Mouse (Mus musculus) heart, postnatal 0 days (tissue): ENCODE measurements around the gene Ush2a. TPM values are rescaled to one million over a fixed set of nuclear protein-coding genes. Genes with fewer than 3 reads are reported as not detected.

Source experiments
- ATAC-seq: fragments of 200-750 bp; cut with Nextera tagmentation; 2 replicates; pipeline ENCODE4 v1.8.0; 2017; ENCODE audit warnings: low read depth, moderate number of reproducible peaks, moderate library complexity; ENCODE audit not compliant: insufficient read depth
- DNase-seq: peaks from one replicate; pipeline ENCODE4 v3.0.0-alpha.2; 2016; ENCODE audit warnings: low spot score
- H3K27ac ChIP-seq: fragments of 300-500 bp; sonication (generic); 2 replicates; pipeline ENCODE4 v1.5.1; 2014; ENCODE audit warnings: low read depth, mild to moderate bottlenecking
- H3K27me3 ChIP-seq: fragments of 300-500 bp; sonication (generic); 2 replicates; pipeline ENCODE4 v1.6.1; 2014; ENCODE audit warnings: low read length, mixed read lengths; ENCODE audit not compliant: control insufficient read depth, insufficient read depth
- H3K36me3 ChIP-seq: fragments of 300-500 bp; sonication (generic); replicated peaks from 2 replicates; pipeline ENCODE4 v1.6.1; 2014; ENCODE audit warnings: low read length, mixed read lengths; ENCODE audit not compliant: control insufficient read depth, insufficient read depth
- H3K4me1 ChIP-seq: fragments of 300-500 bp; sonication (generic); 2 replicates; pipeline ENCODE4 v1.6.1; 2014; ENCODE audit warnings: antibody characterized with exemption; ENCODE audit not compliant: control insufficient read depth, insufficient read depth
- H3K4me2 ChIP-seq: fragments of 300-500 bp; sonication (generic); 2 replicates; pipeline ENCODE4 v1.6.1; 2014; ENCODE audit warnings: low read depth, mild to moderate bottlenecking, low read length, moderate library complexity
- H3K4me3 ChIP-seq: fragments of 300-500 bp; sonication (generic); 2 replicates; pipeline ENCODE4 v1.5.1; 2014; ENCODE audit warnings: low read depth, low read length
- H3K9ac ChIP-seq: fragments of 300-500 bp; sonication (generic); replicated peaks from 2 replicates; pipeline ENCODE4 v1.6.1; 2014; ENCODE audit warnings: low read depth, low read length, mixed read lengths
- H3K9me3 ChIP-seq: fragments of 300-500 bp; sonication (generic); replicated peaks from 2 replicates; pipeline ENCODE4 v1.6.1; 2016; ENCODE audit warnings: low read length; ENCODE audit not compliant: control insufficient read depth
- CTCF ChIP-seq: IDR thresholded peaks from 2 replicates; pipeline ENCODE4 v1.5.1; 2016; ENCODE audit warnings: antibody characterized with exemption, control low read depth, low read depth
- EP300 ChIP-seq: IDR thresholded peaks from 2 replicates; pipeline ENCODE4 v1.6.1; 2016; ENCODE audit warnings: antibody characterized with exemption, low read depth
- whole genome bisulfite sequencing: fragments of 180-500 bp; shearing (Covaris S2); extraction: QIAGEN DNeasy Blood & Tissue Kit; methylation state at CpG from one replicate; pipeline ENCODE4 v1.1.7; 2014; 5-methylcytosine and 5-hydroxymethylcytosine counted together
- polyA plus RNA-seq: library from polyadenylated mRNA; unstranded; fragments of >200 nt; fragmentation: Nextera tagmentation; extraction: Ambion mirVana; gene quantifications from 2 replicates; pipeline ENCODE4 v1.2.1, GENCODE M21; 2015
- total RNA-seq: library from RNA; depleted of rRNA; stranded (reverse); fragments of >200 nt; gene quantifications from 2 replicates; pipeline ENCODE4 v1.2.3, GENCODE M21; 2014; ENCODE audit warnings: low replicate concordance

Ush2a gene
- total and polyA plus RNA-seq, 2 experiments from 2014 or later: 0.11 TPM; not detected in 1

DNA sequence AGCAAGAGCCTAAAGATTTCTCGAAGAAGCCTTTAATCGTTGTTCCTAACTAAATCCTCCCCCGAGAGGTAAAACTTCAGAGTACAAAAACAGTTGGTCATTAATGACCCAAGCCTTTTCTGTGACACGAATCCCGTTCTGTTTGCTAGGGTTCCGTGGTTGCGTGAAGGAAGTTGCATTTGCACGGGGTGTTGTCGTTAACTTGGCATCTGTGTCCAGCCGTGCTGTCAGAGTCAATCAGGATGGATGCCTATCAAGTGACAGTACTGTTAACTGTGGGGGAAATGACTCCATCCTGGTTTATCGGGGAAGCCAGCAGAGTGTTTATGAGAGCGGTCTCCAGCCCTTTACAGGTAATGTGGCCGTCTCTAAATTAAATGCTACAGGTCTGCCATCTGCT is 287.9 kb downstream of the Ush2a start:
- no peak overlapping the region for H3K4me3 ChIP-seq
- WGBS: 72% methylated on average over 13 of the region's 13 CpGs
- H3K27me3 ChIP-seq: no peaks in the 10 kb centered on the region
- no peaks in the 10 kb centered on the region for H3K36me3 ChIP-seq
- H3K27ac ChIP-seq: no peak overlapping the region
- no peak overlapping the region for H3K4me2 ChIP-seq
- H3K4me1 ChIP-seq: no peaks in the 10 kb centered on the region
- DNase-seq: no peak
- no peak for ATAC-seq
- H3K9ac ChIP-seq: no peak overlapping the region
- no peaks in the 10 kb centered on the region for H3K9me3 ChIP-seq
- no peak for TF ChIP-seq CTCF
- no peak for TF ChIP-seq EP300

DNA sequence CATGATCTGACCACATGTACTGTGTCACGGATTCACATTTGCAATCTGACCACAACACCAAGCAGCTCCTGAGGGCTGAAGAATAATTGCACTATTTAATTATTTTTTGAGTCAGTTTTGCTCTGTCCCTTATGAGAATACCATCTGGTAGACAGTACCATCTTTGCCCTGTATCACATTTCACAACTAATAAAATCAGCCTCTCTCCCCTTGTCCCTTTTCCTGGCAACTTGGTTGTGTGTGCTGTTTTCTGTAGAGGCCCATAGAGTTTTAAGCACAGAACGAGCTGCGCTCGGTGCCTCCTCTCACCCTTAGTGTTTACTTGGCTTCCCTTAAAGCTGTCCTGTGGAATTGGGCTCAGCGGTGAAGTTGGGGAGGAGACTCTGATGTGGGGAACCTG is 290.0 kb downstream of the Ush2a start:
- H3K27ac ChIP-seq: no peak overlapping the region
- no peaks in the 10 kb centered on the region for H3K9me3 ChIP-seq
- H3K4me2 ChIP-seq: no peak overlapping the region
- H3K36me3 ChIP-seq: no peaks in the 10 kb centered on the region
- no peak overlapping the region for H3K9ac ChIP-seq
- 82% methylated on average over 5 of the region's 5 CpGs for WGBS
- ATAC-seq: no peak
- TF ChIP-seq EP300 (no peak), CTCF (no peak)
- H3K4me1 ChIP-seq: no peaks in the 10 kb centered on the region
- H3K27me3 ChIP-seq: no peaks in the 10 kb centered on the region
- DNase-seq: no peak
- H3K4me3 ChIP-seq: no peak overlapping the region

DNA sequence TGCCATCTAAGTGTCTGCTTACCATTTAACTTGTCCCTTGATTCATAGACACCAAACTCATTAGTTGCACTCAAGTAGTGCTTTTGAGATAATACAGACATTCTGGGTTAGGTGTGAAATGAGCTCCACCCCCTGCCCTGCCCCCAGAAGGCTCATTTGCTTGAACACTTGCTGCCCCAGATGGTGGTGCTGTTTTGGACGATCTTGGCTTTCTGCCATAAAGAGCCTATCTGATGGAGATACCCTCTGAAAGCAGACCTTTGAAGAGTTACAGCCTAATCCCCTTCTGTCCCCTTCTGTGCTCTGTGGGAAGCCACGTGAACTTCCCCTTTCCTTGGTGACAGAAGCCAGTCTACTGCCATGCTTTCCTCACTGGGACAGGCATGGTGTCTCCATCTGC is 297.1 kb downstream of the Ush2a start:
- TF ChIP-seq CTCF (no peak), EP300 (no peak)
- 9% methylated on average over 2 of the region's 2 CpGs for WGBS

DNA sequence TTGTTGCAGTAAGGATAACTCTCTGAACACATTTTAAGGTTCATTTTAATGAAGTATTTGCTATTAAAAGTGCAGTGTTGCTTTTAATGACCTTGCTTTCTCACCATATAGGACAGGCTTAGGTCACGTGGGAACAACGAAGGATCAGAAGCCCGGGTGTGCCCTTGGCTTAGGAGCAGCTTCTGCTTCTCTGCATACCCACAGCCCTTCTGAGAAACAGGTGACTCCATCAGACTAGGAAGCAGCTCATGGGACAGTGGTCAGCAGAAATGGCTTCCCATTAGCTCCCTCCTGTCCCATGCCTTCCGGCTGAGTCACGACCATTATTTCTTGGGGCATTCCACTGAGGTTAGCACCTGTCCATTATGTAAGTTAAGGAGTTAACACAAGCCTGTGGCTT is 304.4 kb downstream of the Ush2a start:
- no peak for ATAC-seq
- TF ChIP-seq CTCF (no peak), EP300 (no peak)

More for the DNA sequence above, 297.1 kb downstream of the Ush2a start:
- H3K27ac ChIP-seq: no peak overlapping the region
- no peaks in the 10 kb centered on the region for H3K4me1 ChIP-seq
- no peaks in the 10 kb centered on the region for H3K9me3 ChIP-seq
- no peaks in the 10 kb centered on the region for H3K36me3 ChIP-seq
- H3K9ac ChIP-seq: no peak overlapping the region
- no peaks in the 10 kb centered on the region for H3K27me3 ChIP-seq
- no peak overlapping the region for H3K4me3 ChIP-seq
- DNase-seq: no peak
- no peak overlapping the region for H3K4me2 ChIP-seq
- ATAC-seq: no peak

DNA sequence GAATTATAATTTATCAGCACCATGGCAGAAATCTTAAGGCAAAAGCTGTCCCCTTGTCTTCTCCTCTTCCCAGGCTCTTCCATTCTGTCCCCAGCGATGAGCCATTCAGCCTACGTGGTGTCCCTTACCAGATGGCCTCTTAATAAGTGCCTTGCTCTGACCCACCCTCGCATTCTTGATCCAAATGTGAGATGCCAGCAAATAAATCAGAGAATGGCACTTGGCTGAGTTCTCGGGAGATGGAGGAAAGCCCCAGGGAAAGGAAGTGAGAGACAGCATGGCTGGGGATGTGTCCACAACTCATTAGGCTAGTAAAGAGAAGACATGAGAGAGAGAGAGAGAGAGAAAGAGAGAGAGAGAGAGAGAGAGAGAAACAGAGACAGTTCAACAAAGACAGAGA is 305.7 kb downstream of the Ush2a start:
- WGBS: 67% methylated on average over 4 of the region's 4 CpGs

More for the DNA sequence above, 304.4 kb downstream of the Ush2a start:
- no peak overlapping the region for H3K4me2 ChIP-seq
- no peak overlapping the region for H3K27ac ChIP-seq
- H3K27me3 ChIP-seq: no peaks in the 10 kb centered on the region
- no peak for DNase-seq
- 83% methylated on average over 5 of the region's 5 CpGs for WGBS
- no peak overlapping the region for H3K9ac ChIP-seq
- no peak overlapping the region for H3K4me3 ChIP-seq
- H3K9me3 ChIP-seq: no peaks in the 10 kb centered on the region
- no peaks in the 10 kb centered on the region for H3K36me3 ChIP-seq
- H3K4me1 ChIP-seq: no peaks in the 10 kb centered on the region

DNA sequence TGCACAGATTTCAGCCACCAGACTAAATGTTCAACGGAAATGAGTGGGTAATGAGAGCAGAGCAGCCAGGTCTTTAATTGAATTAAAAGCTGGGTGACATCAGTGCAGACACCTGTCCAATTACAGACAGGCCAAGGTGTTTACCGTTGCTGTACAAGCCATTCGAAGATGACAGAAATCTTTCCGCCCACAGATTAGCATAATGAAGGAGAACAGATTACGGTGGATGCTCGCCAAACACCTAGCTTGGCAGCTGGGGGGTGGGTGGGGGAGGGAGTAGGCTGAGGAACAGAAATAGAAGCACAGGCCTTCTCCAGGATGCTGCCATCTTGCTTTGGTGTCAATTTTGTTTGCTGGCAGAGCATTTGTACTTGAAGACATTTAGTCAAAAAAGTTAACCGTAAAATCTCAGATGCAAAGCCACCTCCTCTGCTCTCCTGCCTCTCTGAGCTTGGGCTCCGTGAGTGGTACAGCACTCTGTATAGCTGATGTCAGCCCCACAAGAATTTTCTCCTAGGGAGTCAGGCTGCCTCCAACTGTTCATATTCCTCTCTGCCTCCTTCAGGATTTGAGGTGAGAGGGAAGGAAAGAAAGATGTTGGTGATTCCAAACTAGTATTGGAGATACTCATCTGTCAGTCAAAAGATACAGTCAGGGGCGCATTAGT is 306.6 kb downstream of the Ush2a start:
- H3K27ac ChIP-seq: no peak overlapping the region
- TF ChIP-seq EP300: no peak
- no peak for TF ChIP-seq CTCF
- ATAC-seq (no peak), DNase-seq (no peak)
- no peak overlapping the region for H3K9ac ChIP-seq
- no peak overlapping the region for H3K4me2 ChIP-seq
- WGBS: 72% methylated on average over 9 of the region's 9 CpGs
- H3K27me3 ChIP-seq: no peaks in the 10 kb centered on the region
- H3K9me3 ChIP-seq: no peaks in the 10 kb centered on the region
- H3K36me3 ChIP-seq: no peaks in the 10 kb centered on the region
- no peak overlapping the region for H3K4me3 ChIP-seq
- H3K4me1 ChIP-seq: no peaks in the 10 kb centered on the region

More for the DNA sequence above, 305.7 kb downstream of the Ush2a start:
- Histone ChIP-seq H3K9ac (no peak overlapping the region), H3K27ac (no peak overlapping the region), H3K4me3 (no peak overlapping the region), H3K36me3 (no peaks in the 10 kb centered on the region), H3K27me3 (no peaks in the 10 kb centered on the region), H3K4me1 (no peaks in the 10 kb centered on the region), H3K4me2 (no peak overlapping the region), H3K9me3 (no peaks in the 10 kb centered on the region)
- TF ChIP-seq EP300: no peak
- no peak for TF ChIP-seq CTCF
- no peak for ATAC-seq
- no peak for DNase-seq
